In the genomic region with DNA sequence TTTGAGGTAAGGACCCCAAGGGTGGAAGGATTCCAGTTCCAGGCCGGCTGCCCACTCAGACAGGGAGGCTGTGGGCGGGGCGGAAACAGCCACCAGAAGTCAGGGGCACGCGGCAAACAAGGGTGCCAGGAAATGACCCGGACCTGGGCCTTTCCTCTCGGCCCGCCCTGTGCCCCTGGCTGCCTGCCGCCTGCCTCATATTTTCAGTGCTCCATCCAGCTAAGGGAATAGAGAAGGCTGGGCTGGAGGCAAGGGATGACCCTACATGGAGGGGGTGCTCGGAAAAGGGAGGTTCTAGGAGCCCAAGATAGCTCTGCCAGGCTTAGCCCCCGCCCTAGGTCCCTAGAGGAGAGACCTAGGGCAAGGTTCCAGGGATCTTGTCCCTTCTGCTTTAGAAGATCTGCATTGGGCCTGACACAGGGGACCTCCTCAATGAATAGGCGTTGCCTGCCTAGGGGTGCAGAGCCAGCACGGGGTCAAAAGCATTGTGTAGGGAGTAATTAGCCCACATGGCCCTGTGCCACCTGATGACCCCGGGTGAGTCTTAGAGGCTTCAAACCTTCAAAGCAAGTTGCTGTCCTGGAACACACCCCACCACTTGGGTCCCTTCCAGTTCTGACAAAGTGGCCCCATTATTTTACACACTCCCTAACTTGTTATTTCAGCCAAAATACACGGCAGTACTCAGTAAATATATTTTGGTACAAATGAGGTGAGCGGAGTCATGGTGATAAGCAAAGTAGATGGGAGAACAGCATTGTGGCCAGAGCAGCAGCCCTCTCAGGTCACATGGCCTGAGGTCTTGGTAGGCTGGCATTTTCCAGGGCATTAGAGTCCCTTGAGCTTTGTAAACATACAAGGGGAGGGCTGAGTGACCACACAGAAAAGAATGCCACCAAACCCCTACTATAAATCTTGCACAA, we compare ENCODE assay signal across 12 mouse cellular contexts. TPM values are rescaled to one million over a fixed set of nuclear protein-coding genes. Genes with fewer than 3 reads are reported as not detected.
DNase-seq lines count a peak whose midpoint lies in the region; ATAC-seq lines count a peak whose summit lies in the region.
"Had no signal": no experiment of that assay in that cellular context is flagged by ENCODE, and none has a peak within 500 bp of the region (broad histone marks: within the 10 kb centered on the region; RNA-seq: fewer than 3 reads in every experiment).

No protein-coding gene starts in this region.

- no peaks in the 10 kb centered on the region for H3K27me3 ChIP-seq in heart, embryonic 14.5 days (ENCODE audit: control insufficient read depth, insufficient read depth, low read length)
- H3K27me3 ChIP-seq: hindbrain, embryonic 12.5 days; neural tube, embryonic 13.5 days had no signal

- DNase-seq in 3T3-L1 (ENCODE audit: low read depth, low spot score) (peak; percentile 35), liver (no peak)
- DNase-seq in adrenal gland, postnatal 10 days: peak; percentile 60
- DNase-seq in kidney, postnatal 4 days: peak; percentile 66 to 78
- DNase-seq in left cerebral cortex, postnatal 4 days: no peak
- DNase-seq in embryo, embryonic 10.5 days (ENCODE audit: low spot score): no peak
- DNase-seq: embryo, embryonic 11 days; thymus, postnatal 14 days had no signal

- H3K27ac ChIP-seq in heart, embryonic 14.5 days (replicated peaks in 1 of 2; ENCODE audit: control insufficient read depth in 1 of 2, insufficient read depth in 1 of 2, low read depth in 2 of 2, low read length in 2 of 2): no peak overlapping the region; a peak in 1 of 4 replicates
- H3K27ac ChIP-seq: hindbrain, embryonic 12.5 days; neural tube, embryonic 13.5 days had no signal

- ATAC-seq in heart, embryonic 14.5 days (ENCODE audit: insufficient number of reproducible peaks, insufficient read depth, low FRiP score, low read depth): 0 out of 2 replicates have a peak, but pooled peaks have one; percentile 10

- H3K4me3 ChIP-seq in heart, embryonic 14.5 days (ENCODE audit: control insufficient read depth in 1 of 2, insufficient read depth in 1 of 2, low read depth in 1 of 2, low read length in 2 of 2): no peak overlapping the region
- H3K4me3 ChIP-seq: hindbrain, embryonic 12.5 days; neural tube, embryonic 13.5 days had no signal

- intact Hi-C loops in left cerebral cortex, postnatal 4 days (cut with DNase I): no loop called here

- peaks cover 21 to 28% of the 10 kb centered on the region in 2 experiments for H3K4me1 ChIP-seq in heart, embryonic 14.5 days (ENCODE audit: control insufficient read depth in 2 of 2, insufficient read depth in 2 of 2, low read length in 2 of 2)

- no peak overlapping the region for H3K4me2 ChIP-seq in heart, embryonic 14.5 days (ENCODE audit: low read length)
- H3K4me2 ChIP-seq: hindbrain, embryonic 12.5 days; neural tube, embryonic 13.5 days had no signal

- H3K9ac ChIP-seq in heart, embryonic 14.5 days (ENCODE audit: low read length): no peak overlapping the region
- H3K9ac ChIP-seq: hindbrain, embryonic 12.5 days; neural tube, embryonic 13.5 days had no signal

- H3K36me3 ChIP-seq in heart, embryonic 14.5 days (ENCODE audit: control insufficient read depth, insufficient read depth, low read length): no peaks in the 10 kb centered on the region
- H3K36me3 ChIP-seq: hindbrain, embryonic 12.5 days; neural tube, embryonic 13.5 days had no signal

- H3K9me3 ChIP-seq in heart, embryonic 14.5 days (ENCODE audit: control insufficient read depth, low read length): no peaks in the 10 kb centered on the region
- H3K9me3 ChIP-seq: hindbrain, embryonic 12.5 days; neural tube, embryonic 13.5 days had no signal

- 58% methylated on average over 16 of the region's 16 CpGs for WGBS in heart, embryonic 14.5 days

RNA-seq across cellular contexts. Expression of a gene that starts 12.5 kb away (rescaled TPM):
- 10 to 100 TPM; 22.4 to 26.2 TPM for total RNA-seq in adrenal gland, postnatal 10 days (2021)
- polyA plus RNA-seq in heart, embryonic 14.5 days (2014; fragmentation: Nextera tagmentation; extraction: Ambion mirVana): 9.4 TPM in 2 replicates
- 10 to 100 TPM; 20.3 to 20.5 TPM for total RNA-seq in left cerebral cortex, postnatal 4 days (2021)

RNA-seq across cellular contexts. Expression of a gene that starts 30.8 kb away (rescaled TPM):
- under 1 TPM in 1 of 2 experiments, not detected in 1; 0.60 TPM for total RNA-seq in adrenal gland, postnatal 10 days (2021)
- not detected in 2 replicates for polyA plus RNA-seq in heart, embryonic 14.5 days (2014; fragmentation: Nextera tagmentation; extraction: Ambion mirVana)
- not detected for total RNA-seq in left cerebral cortex, postnatal 4 days (2021)
- total RNA-seq: liver, adult 2 months had no signal
- polyA plus RNA-seq: liver, adult 2 months had no signal

RNA-seq across cellular contexts. Expression of a gene that starts 48.0 kb away (rescaled TPM):
- total RNA-seq in adrenal gland, postnatal 10 days (2021): 100 to 1,000 TPM; 144 to 199 TPM
- 112 and 113 TPM in 2 replicates for polyA plus RNA-seq in heart, embryonic 14.5 days (2014; fragmentation: Nextera tagmentation; extraction: Ambion mirVana)
- total RNA-seq in left cerebral cortex, postnatal 4 days (2021): 10 to 100 TPM; 21.4 to 22.2 TPM

RNA-seq across cellular contexts. Expression of a gene that starts 56.9 kb away (rescaled TPM):
- under 1 TPM in 1 of 2 experiments, not detected in 1; 0.18 TPM for total RNA-seq in adrenal gland, postnatal 10 days (2021)
- not detected in 2 replicates for polyA plus RNA-seq in heart, embryonic 14.5 days (2014; fragmentation: Nextera tagmentation; extraction: Ambion mirVana)
- total RNA-seq in left cerebral cortex, postnatal 4 days (2021): under 1 TPM; 0.18 to 0.24 TPM
- total RNA-seq: liver, adult 2 months had no signal
- polyA plus RNA-seq: neural tube, embryonic 13.5 days had no signal

Comparison
In these comparisons a context has a peak if more than half of its experiments do, and no peak if none do; other contexts are left out.
1. DNase-seq: peak in 3T3-L1 (single experiment), adrenal gland, postnatal 10 days (single experiment) and kidney, postnatal 4 days (2 of 2); none in liver (single experiment), left cerebral cortex, postnatal 4 days (single experiment) and embryo, embryonic 10.5 days (single experiment).
2. RNA of a gene that starts 48.0 kb away (total RNA-seq): 144 to 199 TPM in adrenal gland, postnatal 10 days; 21.4 to 22.2 TPM in left cerebral cortex, postnatal 4 days; every median in the first group is over 4 times any median in the second.